Comparison of ENCODE assay signal across 33 mouse cellular contexts in the genomic region with DNA sequence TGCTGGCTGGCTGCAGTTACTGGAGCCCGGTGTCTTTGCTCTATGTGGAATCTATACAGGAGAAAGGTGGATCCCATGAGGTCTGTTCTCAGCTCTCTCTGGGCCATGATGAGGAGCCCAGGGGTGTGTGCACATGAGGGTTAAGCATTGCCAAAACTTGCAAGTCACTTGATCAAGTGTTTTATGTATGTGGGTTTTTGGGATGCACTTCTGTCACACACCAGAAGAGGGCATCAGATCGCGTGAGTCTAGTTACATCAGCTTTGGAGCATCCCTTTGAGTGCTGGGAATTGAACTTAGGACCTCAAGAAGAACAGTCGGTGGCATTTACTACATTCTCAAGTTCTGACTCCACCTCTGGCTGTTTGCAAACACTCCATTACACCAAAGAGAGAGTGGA. TPM values are rescaled to one million over a fixed set of nuclear protein-coding genes. Genes with fewer than 3 reads are reported as not detected.
DNase-seq lines count a peak whose midpoint lies in the region; ATAC-seq and TF ChIP-seq lines count a peak whose summit lies in the region.
"Had no signal": no experiment of that assay in that cellular context is flagged by ENCODE, and none has a peak within 500 bp of the region (broad histone marks: within the 10 kb centered on the region; RNA-seq: fewer than 3 reads in every experiment).

No protein-coding gene starts in this region.

- no peak for TF ChIP-seq EP300 in lung, postnatal 0 days (IDR thresholded peaks at IDR 0.05)

- H3K9me3 ChIP-seq in lung, postnatal 0 days (ENCODE audit: low read length), result no peaks in the 10 kb centered on the region
- H3K9me3 ChIP-seq: embryonic facial prominence, embryonic 12.5 days; forebrain, embryonic 15.5 days; hindbrain, embryonic 13.5 days; kidney, embryonic 15.5 days; limb, embryonic 12.5 days; liver, embryonic 12.5 days; midbrain, embryonic 10.5 days; neural tube, embryonic 12.5 days had no signal

- H3K27me3 ChIP-seq in lung, postnatal 0 days (replicated peaks; ENCODE audit: insufficient read depth, low read length), result no peaks in the 10 kb centered on the region
- H3K27me3 ChIP-seq: embryonic facial prominence, embryonic 12.5 days; forebrain, embryonic 15.5 days; hindbrain, embryonic 13.5 days; kidney, embryonic 15.5 days; neural tube, embryonic 12.5 days had no signal

- peak; percentile 16; the same call in 1 of the 2 replicates for TF ChIP-seq CTCF in gastrocnemius, adult 2 months (IDR thresholded peaks at IDR 0.05)
- TF ChIP-seq CTCF in layer of hippocampus, adult 2 months (conservative IDR thresholded peaks at IDR 0.05), result peak; percentile 42
- peak; percentile 43 for TF ChIP-seq CTCF in lung, postnatal 0 days (IDR thresholded peaks at IDR 0.05)

- H3K4me3 ChIP-seq in gastrocnemius, adult 2 months, result no peak overlapping the region
- H3K4me3 ChIP-seq in layer of hippocampus, adult 2 months, result no peak overlapping the region
- H3K4me3 ChIP-seq in lung, postnatal 0 days (ENCODE audit: low read depth, low read length), result no peak overlapping the region
- H3K4me3 ChIP-seq: embryonic facial prominence, embryonic 12.5 days; forebrain, embryonic 15.5 days; hindbrain, embryonic 13.5 days; kidney, embryonic 15.5 days; limb, embryonic 12.5 days; liver, embryonic 12.5 days; midbrain, embryonic 10.5 days; myocyte; neural tube, embryonic 12.5 days had no signal

- 34% methylated on average over 4 of the region's 4 CpGs for WGBS in lung, postnatal 0 days

- 0 out of 2 replicates have a peak, but pooled peaks cover 2% of the 10 kb centered on the region for H3K4me1 ChIP-seq in lung, postnatal 0 days (ENCODE audit: insufficient read depth, low read depth, low read length)
- H3K4me1 ChIP-seq: embryonic facial prominence, embryonic 12.5 days; forebrain, embryonic 15.5 days; hindbrain, embryonic 13.5 days; limb, embryonic 12.5 days; midbrain, embryonic 10.5 days; neural tube, embryonic 12.5 days had no signal

- H3K27ac ChIP-seq in gastrocnemius, adult 2 months, result no peak overlapping the region
- H3K27ac ChIP-seq in layer of hippocampus, adult 2 months, result no peak overlapping the region
- 0 out of 2 replicates have a peak overlapping the region, but pooled peaks have one; percentile 43 for H3K27ac ChIP-seq in lung, postnatal 0 days (ENCODE audit: low read length)
- H3K27ac ChIP-seq: embryonic facial prominence, embryonic 12.5 days; forebrain, embryonic 15.5 days; hindbrain, embryonic 13.5 days; kidney, embryonic 15.5 days; limb, embryonic 12.5 days; liver, embryonic 12.5 days; midbrain, embryonic 10.5 days; neural tube, embryonic 12.5 days had no signal

- no peak for ATAC-seq in lung, postnatal 0 days
- ATAC-seq: forebrain, embryonic 15.5 days; liver, embryonic 12.5 days; liver, postnatal 0 days had no signal

- intact Hi-C loops in gastrocnemius, adult 2 months (cut with DNase I), result no loop called here

- no peaks in the 10 kb centered on the region for H3K36me3 ChIP-seq in lung, postnatal 0 days (ENCODE audit: insufficient read depth, low read length)
- H3K36me3 ChIP-seq: embryonic facial prominence, embryonic 12.5 days; forebrain, embryonic 15.5 days; hindbrain, embryonic 13.5 days; kidney, embryonic 15.5 days; limb, embryonic 12.5 days; liver, embryonic 12.5 days; midbrain, embryonic 10.5 days; neural tube, embryonic 12.5 days had no signal

- H3K9ac ChIP-seq in lung, postnatal 0 days (replicated peaks; ENCODE audit: low read depth), result no peak overlapping the region
- H3K9ac ChIP-seq: embryonic facial prominence, embryonic 12.5 days; forebrain, embryonic 15.5 days; hindbrain, embryonic 13.5 days; kidney, embryonic 15.5 days; limb, embryonic 12.5 days; liver, embryonic 12.5 days; liver, postnatal 0 days; neural tube, embryonic 12.5 days had no signal

- no peak overlapping the region for H3K4me2 ChIP-seq in lung, postnatal 0 days (replicated peaks; ENCODE audit: low read depth, low read length)
- H3K4me2 ChIP-seq: embryonic facial prominence, embryonic 12.5 days; forebrain, embryonic 15.5 days; heart, embryonic 11.5 days; hindbrain, embryonic 13.5 days; kidney, embryonic 15.5 days; limb, embryonic 12.5 days; liver, embryonic 12.5 days; neural tube, embryonic 12.5 days had no signal

- DNase-seq in gastrocnemius, adult 2 months, result no peak
- no peak for DNase-seq in gastrocnemius, postnatal 10 days
- no peak for DNase-seq in layer of hippocampus, adult 2 months (ENCODE audit: low spot score in 2 of 2)
- DNase-seq in layer of hippocampus, postnatal 14 days (ENCODE audit: low spot score in 2 of 2), result no peak
- DNase-seq in lung, postnatal 0 days (ENCODE audit: low spot score), result no peak
- no peak for DNase-seq in lung, postnatal 4 days
- peak; percentile 12 for DNase-seq in induced T-regulatory cell, adult 2 months (ENCODE audit: low read depth)
- DNase-seq in cerebellum, adult 8-10 months, result no peak
- DNase-seq: adrenal gland, postnatal 10 days; cerebellum, adult 11 months; cerebellum, adult 9-11 months; embryo, embryonic 11 days; heart, postnatal 4 days; kidney, adult 18-20 months; kidney, postnatal 4 days; liver, postnatal 0 days; right cerebral cortex, adult 18-20 months; spleen, adult 18-20 months; thymus, adult 2 months; thymus, postnatal 36 days had no signal

RNA-seq across cellular contexts. Expression of a gene that starts 14.9 kb away (rescaled TPM):
- total RNA-seq in gastrocnemius, adult 2 months (2021), result not detected
- not detected for total RNA-seq in gastrocnemius, postnatal 10 days (2021)
- not detected for total RNA-seq in layer of hippocampus, adult 2 months (2021)
- not detected for total RNA-seq in layer of hippocampus, postnatal 14 days (2021)
- polyA plus RNA-seq in lung, postnatal 0 days (2015; fragmentation: Nextera tagmentation; extraction: Ambion mirVana), result 0.20 and 0.46 TPM in 2 replicates
- total RNA-seq: adrenal gland, postnatal 10 days; gastrocnemius, adult 8-10 months; heart, postnatal 4 days; left cerebral cortex, postnatal 14 days; midbrain, postnatal 0 days had no signal
- polyA plus RNA-seq: forebrain, embryonic 15.5 days; hindbrain, embryonic 13.5 days; liver, embryonic 12.5 days; liver, postnatal 0 days; midbrain, postnatal 0 days; myocyte had no signal

RNA-seq across cellular contexts. Expression of a gene that starts 29.9 kb away (rescaled TPM):
- not detected for total RNA-seq in gastrocnemius, adult 2 months (2021)
- total RNA-seq in gastrocnemius, postnatal 10 days (2021), result not detected
- not detected for total RNA-seq in layer of hippocampus, adult 2 months (2021)
- not detected for total RNA-seq in layer of hippocampus, postnatal 14 days (2021)
- 10.4 and 11.4 TPM in 2 replicates for polyA plus RNA-seq in lung, postnatal 0 days (2015; fragmentation: Nextera tagmentation; extraction: Ambion mirVana)
- total RNA-seq: gastrocnemius, adult 8-10 months; left cerebral cortex, postnatal 14 days; midbrain, postnatal 0 days had no signal
- polyA plus RNA-seq: forebrain, embryonic 15.5 days; midbrain, postnatal 0 days; myocyte; neural tube, embryonic 12.5 days had no signal

RNA-seq across cellular contexts. Expression of a gene that starts 31.3 kb away (rescaled TPM):
- 1 to 10 TPM; 9.3 to 9.8 TPM for total RNA-seq in gastrocnemius, adult 2 months (2021)
- total RNA-seq in gastrocnemius, postnatal 10 days (2021), result 10 to 100 TPM in 1 of 2 experiments, 1 to 10 TPM in 1; 9.3 to 10.3 TPM
- total RNA-seq in layer of hippocampus, adult 2 months (2021), result 10 to 100 TPM; 31.6 to 37.5 TPM
- total RNA-seq in layer of hippocampus, postnatal 14 days (2021), result 10 to 100 TPM; 40.2 to 43.6 TPM
- polyA plus RNA-seq in lung, postnatal 0 days (2015; fragmentation: Nextera tagmentation; extraction: Ambion mirVana), result 15.5 and 16.1 TPM in 2 replicates

RNA-seq across cellular contexts. Expression of a gene that starts 47.4 kb away (rescaled TPM):
- total RNA-seq in gastrocnemius, adult 2 months (2021), result 100 to 1,000 TPM; 359 to 473 TPM
- total RNA-seq in gastrocnemius, postnatal 10 days (2021), result 100 to 1,000 TPM; 545 to 616 TPM
- 100 to 1,000 TPM; 713 to 738 TPM for total RNA-seq in layer of hippocampus, adult 2 months (2021)
- total RNA-seq in layer of hippocampus, postnatal 14 days (2021), result 100 to 1,000 TPM; 571 to 582 TPM
- polyA plus RNA-seq in lung, postnatal 0 days (2015; fragmentation: Nextera tagmentation; extraction: Ambion mirVana), result 418 and 453 TPM in 2 replicates
